Mouse (Mus musculus) spleen, adult 2 months (tissue): ENCODE data around the gene Pfkfb3. TPM values are rescaled to one million over a fixed set of nuclear protein-coding genes. Genes with fewer than 3 reads are reported as not detected.

Experiments
- DNase-seq, 2 experiments: peaks; one replicate each; pipeline versions ENCODE4 v3.0.0 to v3.0.0-alpha.2; 2012 to 2021; ENCODE audit warnings: low spot score in 2 of 2, low read depth in 1 of 2
- H3K27ac ChIP-seq: fragments of 200-500 bp; 2 replicates; pipeline ENCODE4 v1.5.1; 2012; ENCODE audit warnings: low read length, inconsistent platforms; ENCODE audit not compliant: insufficient read depth
- H3K27me3 ChIP-seq: fragments of 200-500 bp; 2 replicates; pipeline ENCODE4 v1.6.1; 2012; ENCODE audit warnings: mild to moderate bottlenecking, moderate library complexity, low read length, inconsistent platforms; ENCODE audit not compliant: control insufficient read depth, insufficient read depth
- H3K36me3 ChIP-seq: fragments of 200-500 bp; 2 replicates; pipeline ENCODE4 v1.6.1; 2012; ENCODE audit warnings: mild to moderate bottlenecking, low read length, inconsistent platforms; ENCODE audit not compliant: control insufficient read depth, insufficient read depth
- H3K4me1 ChIP-seq: fragments of 200-500 bp; 2 replicates; pipeline ENCODE4 v1.6.1; 2011; ENCODE audit warnings: inconsistent platforms; ENCODE audit not compliant: control insufficient read depth, insufficient read depth, insufficient read length
- H3K4me3 ChIP-seq: fragments of 200-500 bp; 2 replicates; pipeline ENCODE4 v1.5.1; 2011; ENCODE audit warnings: mild to moderate bottlenecking, inconsistent platforms; ENCODE audit not compliant: insufficient read depth, insufficient read length; ENCODE audit errors: extremely low read depth
- CTCF ChIP-seq: fragments of 200-500 bp; IDR thresholded peaks from 2 replicates; pipeline ENCODE4 v1.5.1; 2011; ENCODE audit warnings: mild to moderate bottlenecking, inconsistent platforms; ENCODE audit not compliant: insufficient read depth, insufficient read length, insufficient replicate concordance; ENCODE audit errors: extremely low read depth
- POLR2A ChIP-seq: fragments of 200-500 bp; IDR thresholded peaks from 2 replicates; pipeline ENCODE4 v1.6.1; 2011; ENCODE audit warnings: low read depth, low read length, inconsistent platforms
- WGBS: fragments of 180-500 bp; shearing (Covaris S2); methylation state at CpG from one replicate; pipeline ENCODE4 v1.1.7; 2018; 5-methylcytosine and 5-hydroxymethylcytosine counted together
- polyA plus RNA-seq: library from polyadenylated mRNA; depleted of rRNA; stranded (reverse); fragments of >200 nt; gene quantifications from 2 replicates; pipeline ENCODE4 v1.2.3, GENCODE M21; 2012

Pfkfb3 gene
- polyA plus RNA-seq, 1 experiment = 22.0 TPM

DNA sequence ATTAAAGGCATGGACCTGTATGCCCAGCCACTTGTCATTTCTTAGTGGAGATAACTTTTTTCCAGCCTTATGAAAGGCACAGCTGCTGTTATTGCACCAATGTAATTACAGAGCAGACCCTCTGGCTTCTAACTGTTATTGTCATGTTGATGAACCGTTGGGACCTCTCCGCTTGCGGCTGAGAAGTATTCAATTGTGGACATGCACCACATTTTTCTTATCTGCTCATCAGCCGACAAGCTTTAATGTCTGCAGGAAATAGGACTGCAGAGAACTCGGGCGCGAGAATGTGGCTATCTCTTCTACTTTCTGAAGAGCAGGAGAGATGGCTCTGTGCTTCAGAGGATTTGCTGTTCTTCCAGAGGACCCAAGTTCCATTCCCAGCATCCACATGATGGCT, 12.4 kb upstream of the Pfkfb3 start:
- TF ChIP-seq POLR2A = no peak
- WGBS = 50% methylated on average over 7 of the region's 7 CpGs

DNA sequence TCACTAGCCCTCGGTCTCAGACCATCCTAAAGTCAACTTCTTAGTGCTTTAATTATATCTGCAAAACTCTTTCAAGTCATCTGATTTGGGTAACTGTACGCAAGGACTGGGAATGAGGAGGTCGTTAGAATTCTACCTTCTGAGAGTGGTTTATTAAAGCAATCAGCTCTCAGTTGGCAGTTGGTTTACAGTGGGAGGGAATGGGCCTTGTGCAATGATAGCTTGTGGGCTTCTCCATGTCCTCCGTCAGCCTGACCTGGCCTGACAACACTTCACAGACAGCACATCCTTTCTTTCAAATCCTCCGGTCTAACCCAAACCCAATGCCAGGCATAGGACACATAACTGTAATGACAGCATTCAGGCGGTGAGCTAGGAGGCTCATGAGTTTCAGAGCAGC, 10.9 kb upstream of the Pfkfb3 start:
- Histone ChIP-seq H3K27me3 (no peaks in the 10 kb centered on the region), H3K27ac (no peak overlapping the region), H3K4me3 (no peak overlapping the region), H3K36me3 (no peaks in the 10 kb centered on the region), H3K4me1 (no peaks in the 10 kb centered on the region)
- DNase-seq = no peak
- 86% methylated on average over 6 of the region's 6 CpGs for WGBS
- no peak for TF ChIP-seq CTCF
- no peak for TF ChIP-seq POLR2A

More for the DNA sequence above, 12.4 kb upstream of the Pfkfb3 start:
- Histone ChIP-seq H3K27ac (no peak overlapping the region), H3K36me3 (no peaks in the 10 kb centered on the region), H3K4me3 (no peak overlapping the region), H3K4me1 (no peaks in the 10 kb centered on the region), H3K27me3 (no peaks in the 10 kb centered on the region)
- DNase-seq = no peak

GRCm38 (mm10) chr2:11563256-11563655, 9.4 kb upstream of the Pfkfb3 start:
- H3K4me3 ChIP-seq = no peak overlapping the region
- H3K27ac ChIP-seq = no peak overlapping the region
- H3K36me3 ChIP-seq = no peaks in the 10 kb centered on the region
- TF ChIP-seq POLR2A (no peak), CTCF (no peak)
- no peaks in the 10 kb centered on the region for H3K27me3 ChIP-seq
- WGBS = 96% methylated on average over 17 of the region's 17 CpGs
- H3K4me1 ChIP-seq = no peaks in the 10 kb centered on the region
- DNase-seq = no peak

DNA sequence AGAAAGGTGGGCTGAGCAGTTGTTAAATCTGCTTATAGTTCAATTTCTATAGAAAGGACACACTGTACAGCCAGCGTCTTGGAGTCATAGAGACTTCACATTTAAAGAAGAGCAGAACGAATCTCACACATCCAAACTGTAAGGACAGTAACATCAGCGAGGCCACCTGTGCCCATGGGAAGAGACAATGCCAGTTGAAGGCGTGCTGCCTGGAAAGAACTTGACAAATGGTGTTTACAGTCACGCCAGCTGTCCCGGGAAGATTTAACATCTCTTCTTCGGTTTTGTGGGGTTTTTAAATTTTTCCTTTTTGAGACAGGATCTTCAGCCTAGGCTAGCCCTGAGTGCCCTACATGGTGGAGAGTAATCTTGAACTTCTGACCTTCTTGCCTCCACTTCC, 4.8 kb upstream of the Pfkfb3 start:
- Histone ChIP-seq H3K27me3 (no peaks in the 10 kb centered on the region), H3K36me3 (no peaks in the 10 kb centered on the region), H3K4me1 (no peaks in the 10 kb centered on the region), H3K4me3 (no peak overlapping the region), H3K27ac (no peak overlapping the region)
- 89% methylated on average over 7 of the region's 7 CpGs for WGBS
- DNase-seq = no peak
- TF ChIP-seq CTCF (no peak), POLR2A (no peak)

GRCm38 (mm10) chr2:11557244-11557643, 3.4 kb upstream of the Pfkfb3 start:
- TF ChIP-seq POLR2A (no peak), CTCF (no peak)

GRCm38 (mm10) chr2:11555316-11555715, 1.4 kb upstream of the Pfkfb3 start:
- Histone ChIP-seq H3K27me3 (no peaks in the 10 kb centered on the region), H3K4me3 (no peak overlapping the region), H3K4me1 (peaks cover 9% of the 10 kb centered on the region; the same call in 1 of the 2 replicates), H3K36me3 (no peaks in the 10 kb centered on the region), H3K27ac (no peak overlapping the region)
- DNase-seq = no peak
- TF ChIP-seq POLR2A = no peak
- TF ChIP-seq CTCF = no peak
- 94% methylated on average over 6 of the region's 6 CpGs for WGBS

More at GRCm38 (mm10) chr2:11557244-11557643, 3.4 kb upstream of the Pfkfb3 start:
- H3K36me3 ChIP-seq = no peaks in the 10 kb centered on the region
- DNase-seq = no peak
- H3K27ac ChIP-seq = no peak overlapping the region
- H3K4me3 ChIP-seq = no peak overlapping the region
- H3K27me3 ChIP-seq = no peaks in the 10 kb centered on the region
- 86% methylated on average over 3 of the region's 3 CpGs for WGBS
- H3K4me1 ChIP-seq = peaks cover 5% of the 10 kb centered on the region; the same call in 1 of the 2 replicates

DNA sequence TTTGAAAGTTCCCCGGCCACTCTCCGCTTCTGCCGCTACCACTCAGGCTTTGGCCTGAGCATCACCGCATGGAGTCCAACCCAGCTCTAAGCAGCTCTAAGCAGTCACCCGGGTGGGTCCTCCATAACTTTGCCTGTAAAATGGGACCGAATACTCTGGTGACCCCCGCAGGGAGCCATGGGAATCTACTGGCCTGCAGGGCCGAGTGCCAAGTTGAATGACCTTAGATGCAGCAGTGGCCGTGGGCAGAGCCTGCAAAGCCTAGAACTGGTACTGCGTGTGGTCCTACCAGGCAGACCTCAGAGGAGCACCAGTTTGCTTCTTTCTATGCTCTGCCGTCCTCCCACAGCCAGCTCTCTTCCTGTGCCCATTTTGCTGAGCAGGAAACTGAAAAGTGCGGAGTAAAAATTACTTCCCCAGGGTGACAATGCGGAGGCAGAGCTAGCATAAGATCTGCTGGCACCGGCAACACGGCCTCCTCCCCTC, 868 bp downstream of the Pfkfb3 start:
- TF ChIP-seq CTCF (no peak), POLR2A (no peak; the same call in 1 of the 2 replicates)
- peak in 1 of 2 experiments; percentile 30 for DNase-seq

More for the DNA sequence above, 868 bp downstream of the Pfkfb3 start:
- Histone ChIP-seq H3K27me3 (no peaks in the 10 kb centered on the region), H3K36me3 (no peaks in the 10 kb centered on the region), H3K27ac (peak overlapping the region; percentile 71), H3K4me3 (peak overlapping the region; percentile 77), H3K4me1 (peaks cover 16% of the 10 kb centered on the region; the same call in 1 of the 2 replicates)
- under 1% methylated on average over 15 of the region's 15 CpGs for WGBS
